Mouse (Mus musculus) stomach, postnatal 0 days (tissue): ENCODE data around the gene Abhd2.

Experiments
- CTCF ChIP-seq: IDR thresholded peaks from 2 replicates; pipeline ENCODE4 v1.5.1; 2016; ENCODE audit warnings: antibody characterized with exemption, low read depth, mild to moderate bottlenecking, moderate library complexity
- EP300 ChIP-seq: optimal IDR thresholded peaks from 2 replicates; pipeline ENCODE3; 2016; ENCODE audit warnings: antibody characterized with exemption

GRCm38 (mm10) chr7:79254248-79254888 is 18.6 kb upstream of the Abhd2 start:
- TF ChIP-seq EP300 (no peak), CTCF (no peak)
